Mouse (Mus musculus) G1E (cell line): ENCODE measurements around the gene Lhx6.

Experiments used
- CTCF ChIP-seq: IDR thresholded peaks from 2 replicates; pipeline ENCODE4 v1.5.1; 2012; ENCODE audit warnings: low read depth, low read length, inconsistent platforms, mixed read lengths
- GATA1 ChIP-seq: IDR thresholded peaks from 2 replicates; pipeline ENCODE4 v1.6.1; 2012; ENCODE audit warnings: borderline replicate concordance, low read length, inconsistent platforms, mixed read lengths
- POLR2AphosphoS5 ChIP-seq: IDR thresholded peaks from 2 replicates; pipeline ENCODE4 v1.6.1; 2012; ENCODE audit warnings: low read depth, low read length, inconsistent platforms; ENCODE audit not compliant: insufficient replicate concordance
- TAL1 ChIP-seq: conservative IDR thresholded peaks from 2 replicates; pipeline ENCODE4 v1.6.1; 2012; ENCODE audit warnings: low read depth, low read length, inconsistent platforms, mixed read lengths

DNA sequence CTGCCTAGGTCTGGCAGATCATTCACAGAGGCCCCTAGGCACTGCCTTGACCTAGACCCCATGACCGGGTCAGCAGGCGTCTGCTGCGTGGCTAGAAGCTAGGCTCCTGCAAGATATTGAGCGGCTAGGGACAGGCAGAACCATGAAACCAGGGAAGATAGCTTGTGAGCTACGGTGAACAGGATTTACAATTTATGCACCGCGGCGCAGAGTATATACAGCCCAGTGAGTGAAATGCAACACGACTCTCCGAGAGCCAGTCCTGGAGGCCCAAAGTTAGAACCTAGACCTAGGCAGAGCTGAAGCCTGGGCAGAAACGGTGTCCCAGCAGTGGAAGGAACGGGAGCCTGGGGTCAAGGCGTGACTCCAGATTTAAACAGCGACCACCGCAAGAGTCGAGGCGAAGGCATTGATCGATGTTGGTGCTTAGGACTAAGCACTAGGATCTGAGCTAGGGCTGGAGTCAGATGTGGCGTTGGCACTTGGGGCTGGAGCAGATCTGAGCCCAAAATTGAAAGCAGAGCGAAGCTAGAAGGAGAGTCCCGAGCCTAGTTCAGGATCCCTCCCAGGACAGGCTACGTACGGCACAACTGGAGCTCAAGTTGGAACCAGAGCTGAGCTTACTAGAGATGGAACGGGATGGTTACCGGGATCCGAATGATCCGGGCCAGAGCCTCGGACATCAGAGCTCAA lies 3.2 kb downstream of the Lhx6 start:
- TF ChIP-seq CTCF = no peak
- no peak for TF ChIP-seq POLR2AphosphoS5
- TF ChIP-seq GATA1 = no peak
- no peak for TF ChIP-seq TAL1
